Mouse (Mus musculus) bone marrow, adult 2 months (tissue): ENCODE data around the gene Micu1. TPM values are rescaled to one million over a fixed set of nuclear protein-coding genes. Genes with fewer than 3 reads are reported as not detected.

Experiments
- H3K27ac ChIP-seq: fragments of 200-500 bp; 2 replicates; pipeline ENCODE4 v1.5.1; 2012; ENCODE audit warnings: low read depth, mild to moderate bottlenecking, control low read depth, inconsistent platforms, low read length; ENCODE audit not compliant: control insufficient read depth, poor library complexity, insufficient read depth
- H3K4me1 ChIP-seq: fragments of 200-500 bp; 2 replicates; pipeline ENCODE4 v1.6.1; 2011; ENCODE audit warnings: low read length; ENCODE audit not compliant: control insufficient read depth, insufficient read depth
- H3K4me3 ChIP-seq: fragments of 200-500 bp; replicated peaks from 2 replicates; pipeline ENCODE3; 2011; ENCODE audit warnings: mild to moderate bottlenecking, low read depth, low read length, control low read depth; ENCODE audit not compliant: control insufficient read depth
- CTCF ChIP-seq: fragments of 200-500 bp; IDR thresholded peaks from 2 replicates; pipeline ENCODE4 v1.5.1; 2011; ENCODE audit warnings: low read length, control low read depth; ENCODE audit not compliant: control insufficient read depth, insufficient read depth
- POLR2A ChIP-seq: fragments of 200-500 bp; IDR thresholded peaks from 2 replicates; pipeline ENCODE4 v1.6.1; 2011; ENCODE audit warnings: low read depth, mild to moderate bottlenecking, control low read depth, low read length, borderline replicate concordance; ENCODE audit not compliant: control insufficient read depth
- WGBS: fragments of 180-500 bp; shearing (Covaris S2); methylation state at CpG from one replicate; pipeline ENCODE4 v1.1.7; 2018; 5-methylcytosine and 5-hydroxymethylcytosine counted together
- polyA plus RNA-seq: library from polyadenylated mRNA; stranded (reverse); fragments of >200 nt; gene quantifications from 2 replicates; pipeline ENCODE4 v1.2.4, GENCODE M21; 2011; ENCODE audit warnings: low replicate concordance; ENCODE audit not compliant: missing spikeins, insufficient read depth, insufficient read length

The Micu1 gene
- polyA plus RNA-seq, 1 experiment = 29.0 TPM

- Histone ChIP-seq H3K27ac (peak within 1 kb of the TSS; percentile 99), H3K4me3 (peak within 1 kb of the TSS; percentile 87), H3K4me1 (peaks cover 1% of the 10 kb centered on the region)
- no peak; the same call in 1 of the 2 replicates for TF ChIP-seq POLR2A
- WGBS = under 1% methylated on average over 80 of the region's 80 CpGs
Observed at GRCm38 (mm10) chr10:59879255-59880028, 177.2 kb downstream of the Micu1 start, which contains the start of gene Dnajb12. TSS of gene Dnajb12 (plus strand) at chr10:59879556.

- Histone ChIP-seq H3K4me3 (peak overlapping the region; percentile 87), H3K27ac (peak overlapping the region; percentile 99), H3K4me1 (peaks cover 2% of the 10 kb centered on the region)
- WGBS = 1% methylated on average over 13 of the region's 13 CpGs
- TF ChIP-seq POLR2A (no peak), CTCF (no peak)
Observed at GRCm38 (mm10) chr10:59880029-59880386, 177.7 kb downstream of the Micu1 start.

- peaks cover 8% of the 10 kb centered on the region for H3K4me1 ChIP-seq
Observed at GRCm38 (mm10) chr10:59880837-59881236, 178.6 kb downstream of the Micu1 start.

GRCm38 (mm10) chr10:59884327-59885173 is 182.3 kb downstream of the Micu1 start:
- Histone ChIP-seq H3K4me1 (peaks cover 13% of the 10 kb centered on the region), H3K4me3 (no peak overlapping the region), H3K27ac (no peak overlapping the region)
- WGBS = 87% methylated on average over 10 of the region's 10 CpGs
- no peak for TF ChIP-seq POLR2A
- TF ChIP-seq CTCF = no peak

More at GRCm38 (mm10) chr10:59880837-59881236, 178.6 kb downstream of the Micu1 start:
- H3K4me3 ChIP-seq = peak overlapping the region; percentile 49
- WGBS = 48% methylated on average over 7 of the region's 7 CpGs
- no peak overlapping the region; the same call in 1 of the 2 replicates for H3K27ac ChIP-seq
- TF ChIP-seq CTCF (no peak), POLR2A (no peak)

GRCm38 (mm10) chr10:59885174-59886080 is 183.2 kb downstream of the Micu1 start:
- Histone ChIP-seq H3K27ac (peak overlapping the region; percentile 1; the same call in 1 of the 2 replicates), H3K4me3 (no peak overlapping the region), H3K4me1 (peaks cover 13% of the 10 kb centered on the region)
- WGBS = 42% methylated on average over 14 of the region's 14 CpGs
- no peak for TF ChIP-seq CTCF
- no peak for TF ChIP-seq POLR2A

GRCm38 (mm10) chr10:59886081-59886466 is 183.8 kb downstream of the Micu1 start:
- peaks cover 11% of the 10 kb centered on the region for H3K4me1 ChIP-seq
- TF ChIP-seq CTCF (no peak), POLR2A (no peak)
- H3K4me3 ChIP-seq = no peak overlapping the region
- WGBS = 92% methylated on average over 1 of the region's 1 CpGs
- H3K27ac ChIP-seq = no peak overlapping the region

GRCm38 (mm10) chr10:59887432-59887831 is 185.2 kb downstream of the Micu1 start:
- H3K27ac ChIP-seq = peak overlapping the region; percentile 58; the same call in 1 of the 2 replicates
- no peak overlapping the region for H3K4me3 ChIP-seq
- H3K4me1 ChIP-seq = peaks cover 11% of the 10 kb centered on the region
- no peak for TF ChIP-seq CTCF
- TF ChIP-seq POLR2A = no peak
- WGBS = 28% methylated on average over 5 of the region's 5 CpGs

GRCm38 (mm10) chr10:59889339-59889738 is 187.1 kb downstream of the Micu1 start:
- H3K27ac ChIP-seq = 0 out of 2 replicates have a peak overlapping the region, but pooled peaks have one; percentile 50
- no peak overlapping the region for H3K4me3 ChIP-seq
- TF ChIP-seq CTCF = no peak
- no peak for TF ChIP-seq POLR2A
- WGBS = 51% methylated on average over 7 of the region's 7 CpGs
- peaks cover 11% of the 10 kb centered on the region for H3K4me1 ChIP-seq
